Mouse (Mus musculus) layer of hippocampus, postnatal 10 days (tissue): ENCODE measurements around the gene Zfp410. TPM values are rescaled to one million over a fixed set of nuclear protein-coding genes. Genes with fewer than 3 reads are reported as not detected.

ENCODE experiments used
- DNase-seq, 2 experiments: peaks; one replicate each; pipeline ENCODE4 v3.0.0; 2021; ENCODE audit warnings: low spot score in 2 of 2
- long read RNA-seq: library from polyadenylated mRNA; stranded (forward); transcript quantifications from one replicate; pipeline ENCODE4 v2.0.0, GENCODE M21; 2023
- total RNA-seq, 2 experiments: library from RNA; stranded (reverse); gene quantifications; 2 replicates each; pipeline ENCODE4 v1.2.3; 2021

Zfp410 gene
- total RNA-seq = 10 to 100 TPM; 35.7 to 41.9 TPM
- long read RNA-seq, transcript Zfp410-201 (12 exons, 2,597 nt) = major isoform, 16 of 34 reads
- long read RNA-seq, partial matches to known transcripts = 3 of 34 reads
- long read RNA-seq, other reads (novel, unspliced or antisense) = 14 of 34 reads

GRCm38 (mm10) chr12:84316721-84317621 is at the start of gene Zfp410:
Gene Zfp410, plus strand, starts transcription at chr12:84316852.
- DNase-seq = peak; percentile 74 to 82

GRCm38 (mm10) chr12:84267264-84267663 is 49.4 kb upstream of the Zfp410 start:
- DNase-seq = no peak

- no peak for DNase-seq
These were observed 43.3 kb upstream of the Zfp410 start for GRCm38 (mm10) chr12:84273366-84273765.

GRCm38 (mm10) chr12:84275288-84275687 is 41.4 kb upstream of the Zfp410 start:
- DNase-seq = no peak

- DNase-seq = no peak
These were observed 40.4 kb upstream of the Zfp410 start for GRCm38 (mm10) chr12:84276288-84276687.

GRCm38 (mm10) chr12:84276799-84277198 is 39.9 kb upstream of the Zfp410 start:
- DNase-seq = no peak

GRCm38 (mm10) chr12:84277832-84278231 is 38.8 kb upstream of the Zfp410 start:
- no peak for DNase-seq

- peak in 1 of 2 experiments; percentile 18 for DNase-seq
These were observed 37.8 kb upstream of the Zfp410 start for GRCm38 (mm10) chr12:84278901-84279300.

GRCm38 (mm10) chr12:84284391-84284790 is 32.3 kb upstream of the Zfp410 start:
- DNase-seq = no peak

- peak; percentile 85 to 87 for DNase-seq
These were observed 31.6 kb upstream of the Zfp410 start, which contains the start of gene Ptgr2 for GRCm38 (mm10) chr12:84284885-84285592. Gene Ptgr2, plus strand, starts transcription at chr12:84285232.

GRCm38 (mm10) chr12:84285593-84285968 is 31.1 kb upstream of the Zfp410 start:
- DNase-seq = no peak

GRCm38 (mm10) chr12:84288461-84288860 is 28.2 kb upstream of the Zfp410 start:
- DNase-seq = peak; percentile 29 to 30

- DNase-seq = no peak
These were observed 18.8 kb upstream of the Zfp410 start for GRCm38 (mm10) chr12:84297851-84298250.

GRCm38 (mm10) chr12:84299265-84299664 is 17.4 kb upstream of the Zfp410 start:
- no peak for DNase-seq

GRCm38 (mm10) chr12:84304101-84304500 is 12.6 kb upstream of the Zfp410 start:
- DNase-seq = no peak

GRCm38 (mm10) chr12:84304554-84304953 is 12.1 kb upstream of the Zfp410 start:
- no peak for DNase-seq

- no peak for DNase-seq
These were observed 5.3 kb upstream of the Zfp410 start for GRCm38 (mm10) chr12:84311306-84311705.

- DNase-seq = no peak
These were observed 646 bp upstream of the Zfp410 start for GRCm38 (mm10) chr12:84316006-84316405.

- DNase-seq = no peak
These were observed 10.5 kb downstream of the Zfp410 start for GRCm38 (mm10) chr12:84327111-84327512.

GRCm38 (mm10) chr12:84336963-84337625 is 20.4 kb downstream of the Zfp410 start:
- DNase-seq = no peak

- no peak for DNase-seq
These were observed 30.5 kb downstream of the Zfp410 start for GRCm38 (mm10) chr12:84347192-84347591.
